Mouse (Mus musculus) limb, embryonic 15.5 days (tissue): ENCODE measurements at regions not wholly inside any gene's neighbourhood (a gene's known extent, or its start where the extent isn't known, plus 50 kb on each side); places are given as distances from the start of the nearest gene placed in this dataset.

Source experiments
- ATAC-seq: fragments of 200-750 bp; cut with Nextera tagmentation; 2 replicates; pipeline ENCODE4 v1.8.0; 2017; ENCODE audit warnings: low read depth, moderate TSS enrichment; ENCODE audit not compliant: insufficient number of reproducible peaks, low FRiP score, low TSS enrichment
- H3K27ac ChIP-seq: fragments of 300-500 bp; sonication (generic); 2 replicates; pipeline ENCODE4 v1.5.1; 2015; ENCODE audit warnings: moderate library complexity, mild to moderate bottlenecking, inconsistent platforms
- H3K27me3 ChIP-seq: fragments of 300-500 bp; sonication (generic); 2 replicates; pipeline ENCODE4 v1.6.1; 2015; ENCODE audit warnings: inconsistent platforms
- H3K36me3 ChIP-seq: fragments of 300-500 bp; sonication (generic); 2 replicates; pipeline ENCODE4 v1.6.1; 2015; ENCODE audit warnings: inconsistent platforms
- H3K4me1 ChIP-seq: fragments of 300-500 bp; sonication (generic); 2 replicates; pipeline ENCODE4 v1.6.1; 2015; ENCODE audit warnings: inconsistent platforms
- H3K4me2 ChIP-seq: fragments of 300-500 bp; sonication (generic); 2 replicates; pipeline ENCODE4 v1.6.1; 2015; ENCODE audit warnings: mild to moderate bottlenecking, inconsistent platforms
- H3K4me3 ChIP-seq: fragments of 300-500 bp; sonication (generic); 2 replicates; pipeline ENCODE4 v1.5.1; 2015; ENCODE audit warnings: mild to moderate bottlenecking, inconsistent platforms
- H3K9ac ChIP-seq: fragments of 300-500 bp; sonication (generic); 2 replicates; pipeline ENCODE4 v1.6.1; 2015; ENCODE audit warnings: inconsistent platforms
- H3K9me3 ChIP-seq: fragments of 300-500 bp; sonication (generic); 2 replicates; pipeline ENCODE4 v1.6.1; 2016; ENCODE audit warnings: inconsistent platforms
- WGBS: fragments of 180-500 bp; shearing (Covaris S2); methylation state at CpG from one replicate; pipeline ENCODE4 v1.1.7; 2015; 5-methylcytosine and 5-hydroxymethylcytosine counted together

DNA sequence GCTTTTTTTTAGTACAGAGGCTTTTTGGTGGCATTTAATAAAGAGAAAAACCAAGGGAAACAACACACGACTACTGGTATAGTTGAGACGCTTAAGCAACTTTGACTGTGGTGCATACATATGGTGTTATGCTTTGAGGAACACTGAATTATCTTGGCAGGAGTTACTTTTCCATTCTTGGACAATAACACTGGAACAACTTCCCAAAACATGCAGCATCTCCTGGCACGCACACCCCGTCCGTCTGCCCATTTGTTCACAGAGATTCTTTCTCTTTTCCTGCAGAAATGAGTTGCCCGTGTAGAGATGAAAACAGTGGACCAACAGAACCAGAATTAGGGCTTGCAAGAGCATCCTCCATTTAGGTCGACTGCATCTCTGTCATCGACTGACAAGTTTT lies 544.7 kb downstream of the Arl4a start:
- 75% methylated on average over 8 of the region's 8 CpGs for WGBS
- Histone ChIP-seq H3K36me3 (no peaks in the 10 kb centered on the region), H3K4me2 (no peak overlapping the region), H3K9ac (no peak overlapping the region), H3K27me3 (no peaks in the 10 kb centered on the region), H3K4me1 (no peaks in the 10 kb centered on the region), H3K9me3 (no peaks in the 10 kb centered on the region), H3K27ac (no peak overlapping the region), H3K4me3 (no peak overlapping the region)
- ATAC-seq = no peak

DNA sequence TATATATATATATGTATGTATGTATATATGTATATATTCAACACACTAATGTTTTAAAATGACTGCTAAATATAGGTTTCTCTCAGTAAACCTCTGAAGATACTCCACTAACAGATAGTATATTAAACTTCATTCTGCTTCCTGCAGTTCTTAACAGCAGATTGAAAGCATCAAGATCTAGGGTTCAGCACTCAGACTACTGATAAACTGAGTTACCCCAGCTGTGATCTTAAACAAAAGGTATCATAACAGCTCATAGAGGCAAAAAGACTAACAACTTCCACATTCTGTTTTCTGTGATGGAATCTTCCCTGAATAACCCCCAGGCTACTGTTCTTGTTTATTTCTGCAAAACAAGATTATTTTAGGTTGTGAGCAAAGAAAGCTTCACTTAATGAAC lies 564.8 kb downstream of the Arl4a start:
- H3K4me2 ChIP-seq = no peak overlapping the region
- no peak overlapping the region for H3K4me3 ChIP-seq
- no peak for ATAC-seq
- H3K4me1 ChIP-seq = no peaks in the 10 kb centered on the region
- no peaks in the 10 kb centered on the region for H3K27me3 ChIP-seq
- no peak overlapping the region for H3K27ac ChIP-seq
- no peaks in the 10 kb centered on the region for H3K36me3 ChIP-seq
- H3K9ac ChIP-seq = no peak overlapping the region
- H3K9me3 ChIP-seq = no peaks in the 10 kb centered on the region
